Mouse (Mus musculus): ENCODE measurements around the gene Ccz1.
A peak's percentile ranks its signal among the peaks of the same experiment; 100 is the strongest.
"Not testable (repeated sequence)": the region's sequence is repeated elsewhere in the genome, so short reads cannot be mapped to it uniquely, and the experiment has no call there.

Ccz1 gene

GRCm38 (mm10) chr5:144014551-144015311 is at the start of gene Ccz1:
TSS of gene Ccz1 (minus strand) at chr5:144014877.
- peak; percentile 92 for DNase-seq (ENCODE audit: low read depth)

GRCm38 (mm10) chr5:144064093-144064492 is 49.4 kb upstream of the Ccz1 start:
- no peak for DNase-seq (ENCODE audit: low read depth)

- no peak for DNase-seq (ENCODE audit: low read depth)
Measured at GRCm38 (mm10) chr5:144054340-144054739, 39.7 kb upstream of the Ccz1 start.

- no peak for DNase-seq (ENCODE audit: low read depth)
Measured at GRCm38 (mm10) chr5:144053450-144053849, 38.8 kb upstream of the Ccz1 start.

- peak; percentile 27 for DNase-seq (ENCODE audit: low read depth)
Measured at GRCm38 (mm10) chr5:144051268-144051667, 36.6 kb upstream of the Ccz1 start.

- no peak for DNase-seq (ENCODE audit: low read depth)
Measured at GRCm38 (mm10) chr5:144049881-144050280, 35.2 kb upstream of the Ccz1 start.

- no peak for DNase-seq (ENCODE audit: low read depth)
Measured at GRCm38 (mm10) chr5:144047324-144047723, 32.6 kb upstream of the Ccz1 start.

- no peak for DNase-seq (ENCODE audit: low read depth)
Measured at GRCm38 (mm10) chr5:144043166-144043565, 28.5 kb upstream of the Ccz1 start.

- peak; percentile 89 for DNase-seq (ENCODE audit: low read depth)
Measured at GRCm38 (mm10) chr5:144040720-144041364, 26.2 kb upstream of the Ccz1 start.

GRCm38 (mm10) chr5:144039886-144040285 is 25.2 kb upstream of the Ccz1 start:
- no peak for DNase-seq (ENCODE audit: low read depth)

- DNase-seq (ENCODE audit: low read depth): peak; percentile 27
Measured at GRCm38 (mm10) chr5:144039156-144039675, 24.5 kb upstream of the Ccz1 start.

GRCm38 (mm10) chr5:144036952-144037351 is 22.3 kb upstream of the Ccz1 start:
- DNase-seq (ENCODE audit: low read depth): no peak

- no peak for DNase-seq (ENCODE audit: low read depth)
Measured at GRCm38 (mm10) chr5:144034567-144034966, 19.9 kb upstream of the Ccz1 start.

- no peak for DNase-seq (ENCODE audit: low read depth)
Measured at GRCm38 (mm10) chr5:144032491-144032890, 17.8 kb upstream of the Ccz1 start.

GRCm38 (mm10) chr5:144026620-144027263 is 12.1 kb upstream of the Ccz1 start, which contains the start of gene Ocm:
TSS of gene Ocm (minus strand) at chr5:144026670.
- DNase-seq (ENCODE audit: low read depth): no peak

- DNase-seq (ENCODE audit: low read depth): no peak
Measured at GRCm38 (mm10) chr5:144015845-144016244, 1.2 kb upstream of the Ccz1 start.

GRCm38 (mm10) chr5:144015312-144015650 is 604 bp upstream of the Ccz1 start:
- DNase-seq (ENCODE audit: low read depth): no peak

- DNase-seq (ENCODE audit: low read depth): not testable (repeated sequence)
Measured at GRCm38 (mm10) chr5:144013366-144014134, 1.1 kb downstream of the Ccz1 start.

- no peak for DNase-seq (ENCODE audit: low read depth)
Measured at GRCm38 (mm10) chr5:144002461-144003192, 12.1 kb downstream of the Ccz1 start.

- DNase-seq (ENCODE audit: low read depth): peak; percentile 14
Measured at GRCm38 (mm10) chr5:143999409-143999808, 15.3 kb downstream of the Ccz1 start.

GRCm38 (mm10) chr5:143994632-143995365 is 19.9 kb downstream of the Ccz1 start:
- DNase-seq (ENCODE audit: low read depth): no peak
